Mouse (Mus musculus) bone marrow macrophage, adult 2 months (primary cell): ENCODE results near the gene Pik3r2.

Experiments
- CTCF ChIP-seq: IDR thresholded peaks from 2 replicates; pipeline ENCODE4 v1.5.1; 2012; ENCODE audit warnings: low read depth, mild to moderate bottlenecking, low read length, moderate library complexity
- POLR2A ChIP-seq: IDR thresholded peaks from 2 replicates; pipeline ENCODE4 v1.6.1; 2012; ENCODE audit warnings: mild to moderate bottlenecking, low read depth, low read length, borderline replicate concordance

- TF ChIP-seq CTCF (no peak), POLR2A (no peak)
These were observed 26.4 kb upstream of the Pik3r2 start for GRCm38 (mm10) chr8:70802786-70803510.
